Mouse (Mus musculus): ENCODE results near the gene Sap18. TPM values are rescaled to one million over a fixed set of nuclear protein-coding genes. Genes with fewer than 3 reads are reported as not detected.
A peak's percentile ranks its signal among the peaks of the same experiment; 100 is the strongest.
"Not testable (repeated sequence)": the region's sequence is repeated elsewhere in the genome, so short reads cannot be mapped to it uniquely, and the experiment has no call there.

Gene Sap18
- polyA plus RNA-seq, 1 experiment from 2014 or later = 24.1 TPM

DNA sequence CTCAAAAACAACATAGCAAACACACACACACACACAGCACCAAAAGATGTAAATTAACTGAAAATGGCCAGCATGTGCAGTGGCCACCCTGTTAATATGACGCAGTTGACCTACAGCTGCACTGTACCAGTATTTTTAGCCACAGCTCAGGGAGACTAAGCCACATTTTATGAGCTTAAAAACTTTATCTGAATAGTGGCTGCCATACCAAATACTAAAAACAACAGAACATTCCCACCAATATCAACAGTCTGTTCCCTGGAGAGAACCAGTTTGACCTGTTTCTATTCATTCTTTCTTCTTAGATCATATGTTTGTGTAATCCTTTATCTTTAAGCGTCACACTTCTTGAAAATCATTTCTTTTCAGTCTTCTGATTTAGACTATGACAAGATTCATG is 12.9 kb downstream of the Sap18 start:
- 98% methylated on average over 2 of the region's 2 CpGs for WGBS
- Histone ChIP-seq H3K27me3 (ENCODE audit: control insufficient read depth, insufficient read depth, low read length) (no peaks in the 10 kb centered on the region), H3K9ac (ENCODE audit: low read length) (no peak overlapping the region), H3K36me3 (ENCODE audit: control insufficient read depth, insufficient read depth, low read length) (peaks cover 8% of the 10 kb centered on the region), H3K27ac (ENCODE audit: low read depth, low read length) (no peak overlapping the region), H3K9me3 (ENCODE audit: control insufficient read depth, low read length) (no peaks in the 10 kb centered on the region), H3K4me2 (ENCODE audit: low read depth) (no peak overlapping the region), H3K4me3 (ENCODE audit: low read depth, low read length) (no peak overlapping the region), H3K4me1 (ENCODE audit: control insufficient read depth, insufficient read depth, low read length) (no peaks in the 10 kb centered on the region)
- DNase-seq (ENCODE audit: low spot score) (no peak), ATAC-seq (ENCODE audit: insufficient read depth, low FRiP score, low TSS enrichment) (no peak)

DNA sequence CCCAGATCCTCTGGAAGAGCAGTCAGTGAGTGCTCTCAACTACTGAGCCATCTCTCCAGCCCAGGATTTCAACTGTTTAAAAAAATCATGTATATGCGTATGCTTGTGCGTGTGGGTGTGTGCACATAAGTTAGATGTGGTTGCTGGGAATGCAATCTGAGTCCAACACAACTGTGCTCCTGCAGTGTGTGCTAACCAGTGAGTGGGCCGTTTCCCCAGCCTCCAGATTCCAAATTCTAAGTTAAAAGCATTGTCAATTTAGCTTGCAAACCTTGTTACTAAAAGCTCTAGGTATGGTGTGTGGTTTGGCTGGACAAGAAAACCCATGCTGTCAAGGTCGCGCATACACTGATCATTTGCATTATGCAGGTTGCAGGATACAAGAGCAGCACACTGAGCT is 13.9 kb downstream of the Sap18 start:
- Histone ChIP-seq H3K9me3 (ENCODE audit: control insufficient read depth, low read length) (no peaks in the 10 kb centered on the region), H3K4me1 (ENCODE audit: control insufficient read depth, insufficient read depth, low read length) (no peaks in the 10 kb centered on the region), H3K27ac (ENCODE audit: low read depth, low read length) (no peak overlapping the region), H3K36me3 (ENCODE audit: control insufficient read depth, insufficient read depth, low read length) (peaks cover 7% of the 10 kb centered on the region), H3K27me3 (ENCODE audit: control insufficient read depth, insufficient read depth, low read length) (no peaks in the 10 kb centered on the region), H3K4me3 (ENCODE audit: low read depth, low read length) (no peak overlapping the region), H3K9ac (ENCODE audit: low read length) (no peak overlapping the region), H3K4me2 (ENCODE audit: low read depth) (no peak overlapping the region)
- 93% methylated on average over 5 of the region's 5 CpGs for whole genome bisulfite sequencing
- ATAC-seq (ENCODE audit: insufficient read depth, low FRiP score, low TSS enrichment) = no peak
- no peak for DNase-seq (ENCODE audit: low spot score)

DNA sequence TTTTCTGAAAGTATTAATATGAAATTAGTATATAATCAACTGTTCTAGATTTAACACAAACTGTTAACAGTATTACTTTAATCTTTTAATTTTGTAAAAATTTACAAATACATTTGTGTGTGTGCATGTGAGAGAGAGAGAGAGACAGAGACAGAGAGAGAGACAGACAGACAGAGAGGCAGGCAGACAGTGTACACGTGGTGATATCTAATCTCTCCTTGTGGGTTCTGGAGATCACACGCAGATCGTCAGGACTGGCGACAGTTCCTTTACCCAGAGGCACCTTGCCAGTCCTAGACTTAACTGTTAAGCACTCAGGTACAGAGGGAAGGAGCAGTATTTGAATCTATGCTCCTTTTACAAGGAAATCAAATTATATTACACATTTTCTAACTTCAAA is 22.9 kb downstream of the Sap18 start:
- ATAC-seq (ENCODE audit: insufficient read depth, low FRiP score, low TSS enrichment) = no peak
- Histone ChIP-seq H3K9ac (ENCODE audit: low read length) (no peak overlapping the region), H3K36me3 (ENCODE audit: control insufficient read depth, insufficient read depth, low read length) (peaks cover 16% of the 10 kb centered on the region)

DNA sequence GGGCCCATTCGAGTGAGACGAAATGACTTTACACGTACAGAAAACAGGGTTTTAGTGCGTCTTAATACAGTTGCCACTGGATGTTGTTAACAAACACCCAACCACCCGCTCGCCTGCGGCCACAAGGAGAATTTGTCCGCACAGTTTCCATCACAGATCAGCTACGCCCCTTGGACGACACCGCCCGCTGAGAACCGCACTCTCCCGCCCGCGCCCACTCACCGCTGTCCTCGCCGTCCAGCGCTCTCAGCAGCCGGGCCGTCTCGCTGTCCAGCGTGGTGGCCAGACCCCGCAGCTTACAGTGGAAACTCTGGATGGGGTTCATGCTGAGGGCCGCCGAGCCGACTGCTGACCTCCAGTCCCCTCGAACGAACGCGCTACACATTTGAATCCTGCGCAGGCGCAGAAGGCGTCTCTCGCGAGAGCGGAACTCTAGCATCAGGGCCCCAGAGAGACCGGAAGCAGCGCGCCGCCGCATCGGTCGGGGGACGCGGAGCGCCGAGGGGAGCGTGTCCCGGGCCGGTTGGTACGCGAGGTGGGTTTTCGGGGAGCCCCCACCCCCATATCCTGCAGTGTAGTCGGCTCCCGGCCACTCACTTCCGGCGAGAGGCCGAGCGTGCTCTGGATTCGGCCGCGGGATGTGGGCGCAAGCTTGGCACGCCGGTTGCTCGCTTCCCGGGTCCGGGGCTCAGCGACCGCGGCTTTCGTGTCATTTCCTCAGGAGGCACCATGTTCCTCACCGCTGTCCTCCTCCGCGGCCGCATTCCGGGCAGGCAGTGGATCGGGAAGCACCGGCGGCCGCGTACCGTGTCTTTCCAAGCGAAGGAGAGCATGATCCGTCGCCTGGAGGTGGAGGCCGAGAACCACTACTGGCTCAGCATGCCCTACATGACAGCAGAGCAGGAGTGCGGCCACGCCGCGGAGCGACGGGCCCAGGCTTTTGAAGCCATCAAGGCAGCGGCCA is 28.1 kb downstream of the Sap18 start, which contains the start of the genes Ska3 and Mrpl57:
Ska3 (minus strand) TSS at position 398 of the 964 bp plus-strand sequence.
Mrpl57 (plus strand) TSS at position 447 of the 964 bp plus-strand sequence.
- peak within 1 kb of the TSS; percentile 73 for H3K27ac ChIP-seq (ENCODE audit: low read depth, low read length)
- peak within 1 kb of the TSS; percentile 85 for H3K4me3 ChIP-seq (ENCODE audit: low read depth, low read length)
- H3K4me2 ChIP-seq (ENCODE audit: low read depth) = peak within 1 kb of the TSS; percentile 59
- under 1% methylated on average over 96 of the region's 96 CpGs for WGBS
- H3K9me3 ChIP-seq (ENCODE audit: control insufficient read depth, low read length) = no peaks in the 10 kb centered on the region
- no peaks in the 10 kb centered on the region for H3K27me3 ChIP-seq (ENCODE audit: control insufficient read depth, insufficient read depth, low read length)
- peaks cover 11% of the 10 kb centered on the region; the same call in 1 of the 2 replicates for H3K4me1 ChIP-seq (ENCODE audit: control insufficient read depth, insufficient read depth, low read length)
- 0 out of 2 replicates have a peak, but pooled peaks cover 5% of the 10 kb centered on the region for H3K36me3 ChIP-seq (ENCODE audit: control insufficient read depth, insufficient read depth, low read length)
- peak within 1 kb of the TSS; percentile 90 for H3K9ac ChIP-seq (ENCODE audit: low read length)
- ATAC-seq (ENCODE audit: insufficient read depth, low FRiP score, low TSS enrichment) = peak; percentile 95
- peak; percentile 95 for DNase-seq (ENCODE audit: low spot score)

More for the DNA sequence above, 22.9 kb downstream of the Sap18 start:
- DNase-seq (ENCODE audit: low spot score) = no peak
- H3K4me2 ChIP-seq (ENCODE audit: low read depth) = no peak overlapping the region
- H3K4me3 ChIP-seq (ENCODE audit: low read depth, low read length) = no peak overlapping the region
- no peaks in the 10 kb centered on the region for H3K9me3 ChIP-seq (ENCODE audit: control insufficient read depth, low read length)
- 0 out of 2 replicates have a peak, but pooled peaks cover 2% of the 10 kb centered on the region for H3K4me1 ChIP-seq (ENCODE audit: control insufficient read depth, insufficient read depth, low read length)
- H3K27ac ChIP-seq (ENCODE audit: low read depth, low read length) = no peak overlapping the region
- no peaks in the 10 kb centered on the region for H3K27me3 ChIP-seq (ENCODE audit: control insufficient read depth, insufficient read depth, low read length)
- 90% methylated on average over 4 of the region's 4 CpGs for WGBS

DNA sequence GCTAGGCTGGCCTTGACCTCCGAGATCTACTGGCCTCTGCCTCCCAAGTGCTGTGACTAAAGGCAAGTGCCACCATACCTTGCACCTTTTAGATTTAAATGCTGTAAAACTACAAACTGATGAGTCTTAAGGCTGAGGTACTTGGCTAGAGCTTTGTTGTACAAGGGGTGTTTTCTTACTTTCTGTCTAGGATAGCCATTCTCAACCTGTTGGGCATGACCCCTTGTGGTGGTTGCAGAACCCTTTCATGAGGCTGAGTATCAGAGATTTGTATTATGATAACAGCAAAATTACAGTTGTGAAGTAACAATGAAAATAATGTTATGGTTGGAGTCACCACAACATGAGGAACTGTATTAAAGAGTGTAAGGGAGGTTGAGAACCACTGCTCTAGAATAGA is 29.3 kb downstream of the Sap18 start:
- no peaks in the 10 kb centered on the region for H3K36me3 ChIP-seq (ENCODE audit: control insufficient read depth, insufficient read depth, low read length)
- peaks cover 11% of the 10 kb centered on the region; the same call in 1 of the 2 replicates for H3K4me1 ChIP-seq (ENCODE audit: control insufficient read depth, insufficient read depth, low read length)
- no peaks in the 10 kb centered on the region for H3K27me3 ChIP-seq (ENCODE audit: control insufficient read depth, insufficient read depth, low read length)
- ATAC-seq (ENCODE audit: insufficient read depth, low FRiP score, low TSS enrichment) = no peak
- no peaks in the 10 kb centered on the region for H3K9me3 ChIP-seq (ENCODE audit: control insufficient read depth, low read length)
- no peak overlapping the region for H3K27ac ChIP-seq (ENCODE audit: low read depth, low read length)
- peak overlapping the region; percentile 90; the same call in 1 of the 2 replicates for H3K9ac ChIP-seq (ENCODE audit: low read length)
- 62% methylated on average over 1 of the region's 1 CpGs for WGBS
- DNase-seq (ENCODE audit: low spot score) = no peak
- peak overlapping the region; percentile 59 for H3K4me2 ChIP-seq (ENCODE audit: low read depth)
- H3K4me3 ChIP-seq (ENCODE audit: low read depth, low read length) = peak overlapping the region; percentile 85

DNA sequence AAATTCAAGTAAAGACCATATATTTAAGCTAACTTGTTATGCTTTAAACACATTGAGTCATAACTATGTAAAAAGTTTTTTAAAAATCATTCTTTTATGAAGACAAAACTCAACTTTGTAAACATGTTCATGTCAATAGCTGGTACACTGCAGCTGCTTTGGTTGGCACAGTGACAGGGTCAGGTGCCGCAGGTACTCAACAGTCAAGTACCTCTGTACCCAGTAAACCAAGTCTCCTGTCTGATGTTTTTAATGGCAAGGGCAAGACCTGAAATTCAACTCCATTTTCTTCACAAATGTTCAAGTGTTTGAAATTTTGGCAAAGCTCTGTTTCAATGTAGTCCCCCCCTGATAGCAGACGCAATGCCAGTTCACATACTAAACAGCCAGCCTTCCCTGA is 35.5 kb downstream of the Sap18 start:
- no peaks in the 10 kb centered on the region for H3K4me1 ChIP-seq (ENCODE audit: control insufficient read depth, insufficient read depth, low read length)
- H3K4me2 ChIP-seq (ENCODE audit: low read depth) = no peak overlapping the region
- H3K27ac ChIP-seq (ENCODE audit: low read depth, low read length) = no peak overlapping the region
- H3K9me3 ChIP-seq (ENCODE audit: control insufficient read depth, low read length) = no peaks in the 10 kb centered on the region
- no peak overlapping the region for H3K9ac ChIP-seq (ENCODE audit: low read length)
- WGBS = 96% methylated on average over 2 of the region's 2 CpGs
- no peak for ATAC-seq (ENCODE audit: insufficient read depth, low FRiP score, low TSS enrichment)
- DNase-seq (ENCODE audit: low spot score) = no peak
- no peak overlapping the region for H3K4me3 ChIP-seq (ENCODE audit: low read depth, low read length)
- H3K27me3 ChIP-seq (ENCODE audit: control insufficient read depth, insufficient read depth, low read length) = no peaks in the 10 kb centered on the region
- H3K36me3 ChIP-seq (ENCODE audit: control insufficient read depth, insufficient read depth, low read length) = peaks cover 3% of the 10 kb centered on the region

DNA sequence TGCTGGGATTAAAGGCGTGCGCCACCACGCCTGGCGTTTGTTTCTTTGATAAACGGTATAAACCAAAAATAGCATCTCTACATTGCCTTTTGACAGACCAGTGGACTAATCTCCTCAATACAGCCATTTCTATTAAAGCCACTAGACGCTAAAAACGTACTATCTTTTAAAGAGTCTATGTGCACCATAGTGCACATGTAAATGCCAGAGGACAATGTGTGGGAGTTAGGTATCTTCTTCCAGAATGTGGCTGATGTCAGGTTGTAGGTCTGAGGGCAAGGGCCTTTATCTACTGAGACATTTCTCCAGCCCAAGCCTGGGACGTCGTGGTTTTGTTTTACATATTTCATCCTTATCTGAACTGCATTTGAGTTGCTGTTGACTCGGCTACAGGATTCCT is 37.2 kb downstream of the Sap18 start:
- Histone ChIP-seq H3K36me3 (ENCODE audit: control insufficient read depth, insufficient read depth, low read length) (peaks cover 3% of the 10 kb centered on the region), H3K27me3 (ENCODE audit: control insufficient read depth, insufficient read depth, low read length) (no peaks in the 10 kb centered on the region), H3K9me3 (ENCODE audit: control insufficient read depth, low read length) (no peaks in the 10 kb centered on the region), H3K4me3 (ENCODE audit: low read depth, low read length) (no peak overlapping the region), H3K4me1 (ENCODE audit: control insufficient read depth, insufficient read depth, low read length) (no peaks in the 10 kb centered on the region), H3K9ac (ENCODE audit: low read length) (no peak overlapping the region), H3K4me2 (ENCODE audit: low read depth) (no peak overlapping the region), H3K27ac (ENCODE audit: low read depth, low read length) (no peak overlapping the region)
- 95% methylated on average over 10 of the region's 10 CpGs for WGBS
- ATAC-seq (ENCODE audit: insufficient read depth, low FRiP score, low TSS enrichment) (no peak), DNase-seq (ENCODE audit: low spot score) (no peak)

DNA sequence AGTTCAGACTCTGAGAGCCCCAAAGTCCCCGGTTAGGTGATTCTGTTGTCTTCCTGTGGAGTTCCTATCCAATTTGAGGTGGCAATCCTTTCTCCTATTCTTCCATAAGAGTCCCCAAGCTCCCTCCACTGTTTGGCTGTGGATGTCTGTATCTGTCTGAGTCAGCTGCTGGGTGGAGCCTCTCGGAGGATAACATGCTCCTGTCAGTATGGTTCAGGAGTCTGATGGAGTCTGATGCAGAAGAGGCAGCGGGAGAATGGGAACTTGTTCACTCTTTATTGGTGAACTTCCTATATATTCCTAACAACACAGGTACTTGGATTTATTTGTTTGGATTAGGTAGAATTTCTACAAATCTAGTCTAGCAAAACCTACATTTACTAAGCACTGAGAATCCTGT is 46.6 kb downstream of the Sap18 start:
- no peaks in the 10 kb centered on the region for H3K9me3 ChIP-seq (ENCODE audit: control insufficient read depth, low read length)
- H3K9ac ChIP-seq (ENCODE audit: low read length) = no peak overlapping the region
- H3K4me3 ChIP-seq (ENCODE audit: low read depth, low read length) = no peak overlapping the region
- no peak overlapping the region for H3K27ac ChIP-seq (ENCODE audit: low read depth, low read length)
- H3K27me3 ChIP-seq (ENCODE audit: control insufficient read depth, insufficient read depth, low read length) = no peaks in the 10 kb centered on the region
- 93% methylated on average over 3 of the region's 3 CpGs for WGBS
- ATAC-seq (ENCODE audit: insufficient read depth, low FRiP score, low TSS enrichment) = no peak
- no peak for DNase-seq (ENCODE audit: low spot score)
- H3K36me3 ChIP-seq (ENCODE audit: control insufficient read depth, insufficient read depth, low read length) = no peaks in the 10 kb centered on the region
- no peaks in the 10 kb centered on the region for H3K4me1 ChIP-seq (ENCODE audit: control insufficient read depth, insufficient read depth, low read length)
- H3K4me2 ChIP-seq (ENCODE audit: low read depth) = no peak overlapping the region

DNA sequence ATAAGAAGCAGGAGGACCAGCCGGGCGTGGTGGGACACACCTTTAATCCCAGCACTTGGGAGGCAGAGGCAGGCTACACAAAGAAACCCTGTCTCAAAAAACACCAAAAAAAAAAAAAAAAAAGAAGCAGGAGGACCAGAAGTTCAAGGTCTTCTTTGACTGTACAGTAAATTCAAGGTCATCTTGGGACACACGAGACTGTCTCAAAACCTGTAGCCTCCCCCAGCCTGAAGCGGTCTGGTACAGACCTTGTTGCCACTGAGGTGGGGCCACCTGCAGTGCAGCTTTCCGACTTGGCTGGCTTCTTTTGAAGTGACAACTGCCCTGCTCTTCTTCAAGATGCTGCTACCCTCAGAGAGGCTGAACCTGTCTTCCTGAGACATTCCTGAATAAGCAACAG is 50.1 kb downstream of the Sap18 start:
- not testable (repeated sequence) for H3K4me3 ChIP-seq (ENCODE audit: low read depth, low read length); H3K27me3 ChIP-seq (ENCODE audit: control insufficient read depth, insufficient read depth, low read length); H3K36me3 ChIP-seq (ENCODE audit: control insufficient read depth, insufficient read depth, low read length); H3K4me2 ChIP-seq (ENCODE audit: low read depth); H3K27ac ChIP-seq (ENCODE audit: low read depth, low read length); DNase-seq (ENCODE audit: low spot score); H3K9me3 ChIP-seq (ENCODE audit: control insufficient read depth, low read length); H3K9ac ChIP-seq (ENCODE audit: low read length); H3K4me1 ChIP-seq (ENCODE audit: control insufficient read depth, insufficient read depth, low read length); ATAC-seq (ENCODE audit: insufficient read depth, low FRiP score, low TSS enrichment)
- WGBS = 84% methylated on average over 5 of the region's 5 CpGs
